Mouse (Mus musculus) neural tube, embryonic 13.5 days (tissue): ENCODE results near the gene Stfa3. TPM values are rescaled to one million over a fixed set of nuclear protein-coding genes. Genes with fewer than 3 reads are reported as not detected.
"Not testable (repeated sequence)": the region's sequence is repeated elsewhere in the genome, so short reads cannot be mapped to it uniquely, and the experiment has no call there.

ENCODE experiments used
- ATAC-seq: fragments of 200-750 bp; cut with Nextera tagmentation; 2 replicates; pipeline ENCODE4 v1.8.0; 2017; ENCODE audit warnings: low read depth, mild to moderate bottlenecking, moderate TSS enrichment, moderate library complexity
- H3K27ac ChIP-seq: fragments of 300-500 bp; sonication (generic); replicated peaks from 2 replicates; pipeline ENCODE4 v1.5.1; 2015; ENCODE audit warnings: moderate library complexity, mild to moderate bottlenecking, inconsistent platforms
- H3K27me3 ChIP-seq: fragments of 300-500 bp; sonication (generic); 2 replicates; pipeline ENCODE4 v1.6.1; 2015; ENCODE audit warnings: mild to moderate bottlenecking, inconsistent platforms
- H3K36me3 ChIP-seq: fragments of 300-500 bp; sonication (generic); 2 replicates; pipeline ENCODE4 v1.6.1; 2015; ENCODE audit warnings: mild to moderate bottlenecking, inconsistent platforms
- H3K4me1 ChIP-seq: fragments of 300-500 bp; sonication (generic); replicated peaks from 2 replicates; pipeline ENCODE4 v1.6.1; 2015; ENCODE audit warnings: inconsistent platforms
- H3K4me2 ChIP-seq: fragments of 300-500 bp; sonication (generic); 2 replicates; pipeline ENCODE4 v1.6.1; 2015; ENCODE audit warnings: inconsistent platforms, mild to moderate bottlenecking, moderate library complexity
- H3K4me3 ChIP-seq: fragments of 300-500 bp; sonication (generic); 2 replicates; pipeline ENCODE4 v1.5.1; 2015; ENCODE audit warnings: mild to moderate bottlenecking, inconsistent platforms
- H3K9ac ChIP-seq: fragments of 300-500 bp; sonication (generic); 2 replicates; pipeline ENCODE4 v1.6.1; 2015; ENCODE audit warnings: moderate library complexity, mild to moderate bottlenecking, inconsistent platforms
- H3K9me3 ChIP-seq: fragments of 300-500 bp; sonication (generic); 2 replicates; pipeline ENCODE4 v1.6.1; 2016; ENCODE audit warnings: inconsistent platforms
- WGBS: fragments of 180-500 bp; shearing (Covaris S2); methylation state at CpG from one replicate; pipeline ENCODE4 v1.1.7; 2015; 5-methylcytosine and 5-hydroxymethylcytosine counted together
- polyA plus RNA-seq: library from polyadenylated mRNA; unstranded; fragments of >200 nt; fragmentation: Nextera tagmentation; extraction: Ambion mirVana; gene quantifications from 2 replicates; pipeline ENCODE4 v1.2.1, GENCODE M21; 2015

The Stfa3 gene
- polyA plus RNA-seq, 1 experiment from 2014 or later = 1.7 TPM

GRCm38 (mm10) chr16:36465436-36465835 lies 10.2 kb upstream of the Stfa3 start:
- Histone ChIP-seq H3K27ac (no peak overlapping the region), H3K36me3 (no peaks in the 10 kb centered on the region)

DNA sequence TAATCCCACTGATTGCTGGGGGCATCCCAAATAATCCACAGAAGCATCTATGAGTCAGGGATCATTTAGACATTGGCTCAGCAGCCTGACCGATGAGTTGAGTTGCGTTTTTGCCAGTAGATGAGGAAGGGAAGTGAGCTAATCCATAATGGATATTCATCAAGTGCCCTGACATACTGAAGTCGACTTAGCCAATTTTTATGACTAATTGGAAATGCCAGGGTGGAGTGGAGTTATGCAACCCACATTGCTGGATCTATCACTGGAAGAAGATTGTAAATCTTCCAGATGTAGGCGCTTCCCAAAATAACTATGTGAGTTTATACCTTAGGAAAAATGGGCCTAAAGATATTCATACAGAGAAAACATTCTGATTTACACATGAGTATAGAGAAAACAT lies 8.9 kb upstream of the Stfa3 start:
- Histone ChIP-seq H3K36me3 (no peaks in the 10 kb centered on the region), H3K27ac (no peak overlapping the region), H3K4me3 (no peak overlapping the region), H3K27me3 (no peaks in the 10 kb centered on the region), H3K9ac (no peak overlapping the region), H3K4me2 (no peak overlapping the region), H3K9me3 (no peaks in the 10 kb centered on the region), H3K4me1 (no peaks in the 10 kb centered on the region)
- 83% methylated on average over 4 of the region's 4 CpGs for WGBS
- ATAC-seq = no peak

More at GRCm38 (mm10) chr16:36465436-36465835, 10.2 kb upstream of the Stfa3 start:
- Histone ChIP-seq H3K4me1 (no peaks in the 10 kb centered on the region), H3K9me3 (no peaks in the 10 kb centered on the region), H3K27me3 (no peaks in the 10 kb centered on the region), H3K4me2 (no peak overlapping the region), H3K9ac (no peak overlapping the region), H3K4me3 (no peak overlapping the region)
- 91% methylated on average over 3 of the region's 3 CpGs for WGBS
- no peak for ATAC-seq

DNA sequence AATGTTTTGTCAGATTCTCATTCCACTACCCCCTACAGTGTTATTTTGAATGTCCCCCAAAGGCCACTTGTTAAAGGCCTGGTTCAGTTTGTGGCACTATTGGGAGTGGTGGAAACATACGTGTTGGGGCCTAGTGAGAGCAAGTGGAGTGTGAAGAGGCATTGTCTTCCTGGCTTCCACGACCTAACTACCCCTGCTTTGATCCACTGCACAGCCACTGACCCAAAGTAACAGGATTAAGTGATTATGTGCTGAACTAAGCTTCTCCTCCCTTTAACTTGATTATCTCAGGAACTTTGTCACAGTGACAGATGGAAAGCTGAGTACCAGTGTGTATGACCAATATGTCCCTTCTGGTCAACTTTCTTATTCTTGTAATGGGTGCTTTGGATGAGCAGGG lies 5.2 kb upstream of the Stfa3 start:
- no peaks in the 10 kb centered on the region for H3K4me1 ChIP-seq
- H3K27ac ChIP-seq = no peak overlapping the region
- no peak for ATAC-seq
- no peaks in the 10 kb centered on the region for H3K27me3 ChIP-seq
- H3K9me3 ChIP-seq = no peaks in the 10 kb centered on the region
- 11% methylated on average over 2 of the region's 2 CpGs for WGBS
- H3K36me3 ChIP-seq = no peaks in the 10 kb centered on the region
- no peak overlapping the region for H3K4me3 ChIP-seq
- H3K4me2 ChIP-seq = no peak overlapping the region
- no peak overlapping the region for H3K9ac ChIP-seq

DNA sequence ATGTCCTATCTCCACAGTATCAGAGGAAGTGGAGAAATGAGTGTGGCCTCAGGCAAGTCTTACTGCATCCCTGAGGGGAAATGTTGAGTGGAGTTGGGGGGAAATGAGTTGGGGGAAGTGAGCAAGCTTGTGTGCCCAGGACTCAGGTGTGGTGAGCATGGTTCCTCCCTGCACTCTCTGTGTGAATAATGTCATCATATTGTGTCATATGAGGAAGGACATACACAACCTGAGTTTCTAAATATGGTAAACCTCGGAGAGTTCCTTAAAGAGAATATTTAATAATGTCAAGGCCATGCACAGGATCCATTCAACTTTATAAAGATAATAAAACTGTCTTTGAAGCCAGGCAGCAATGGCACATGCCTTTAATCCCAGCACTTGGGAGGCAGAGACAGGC lies 34.2 kb downstream of the Stfa3 start:
- not testable (repeated sequence) for H3K27ac ChIP-seq, H3K4me2 ChIP-seq, H3K9ac ChIP-seq, ATAC-seq, H3K4me3 ChIP-seq, H3K27me3 ChIP-seq, H3K9me3 ChIP-seq, H3K36me3 ChIP-seq, H3K4me1 ChIP-seq
- WGBS = 88% methylated on average over 1 of the region's 1 CpGs

GRCm38 (mm10) chr16:36408357-36408756 lies 46.8 kb downstream of the Stfa3 start, which contains the start of gene Stfa2:
Gene Stfa2, minus strand, starts transcription at chr16:36408457.
- Histone ChIP-seq H3K4me2 (no peak within 1 kb of the TSS), H3K27me3 (no peaks in the 10 kb centered on the region)

More at GRCm38 (mm10) chr16:36408357-36408756, 46.8 kb downstream of the Stfa3 start, which contains the start of gene Stfa2:
- no peak for ATAC-seq
- Histone ChIP-seq H3K4me1 (no peaks in the 10 kb centered on the region), H3K9me3 (no peaks in the 10 kb centered on the region), H3K27ac (no peak within 1 kb of the TSS), H3K36me3 (no peaks in the 10 kb centered on the region), H3K4me3 (no peak within 1 kb of the TSS), H3K9ac (no peak within 1 kb of the TSS)

Other genes starting within 250 kb of the Stfa3 start
- gene Gm5416, start 245.0 kb downstream of the Stfa3 start, polyA plus RNA-seq = not detected in 2 replicates
- gene 2010005H15Rik, start 233.9 kb downstream of the Stfa3 start, polyA plus RNA-seq = 0.96 TPM in 1 of 2 replicates, not detected in the other
- gene Stfa1, start 178.4 kb downstream of the Stfa3 start, polyA plus RNA-seq = 3.4 and 3.8 TPM in 2 replicates
- not detected in 2 replicates for gene BC117090, start 121.1 kb downstream of the Stfa3 start, polyA plus RNA-seq
- gene BC100530, start 87.6 kb downstream of the Stfa3 start, polyA plus RNA-seq = 3.7 and 3.8 TPM in 2 replicates
- 0.95 TPM in 1 of 2 replicates, not detected in the other for gene Stfa2, start 46.9 kb downstream of the Stfa3 start, polyA plus RNA-seq
- not detected in 2 replicates for gene Casr, start 106.7 kb upstream of the Stfa3 start, polyA plus RNA-seq
- 1.6 and 1.9 TPM in 2 replicates for gene Cd86, start 210.7 kb upstream of the Stfa3 start, polyA plus RNA-seq
- not detected in 2 replicates for gene Ildr1, start 238.6 kb upstream of the Stfa3 start, polyA plus RNA-seq